Mouse (Mus musculus): ENCODE measurements around the gene Olfr1511.
"Not testable (repeated sequence)": the region's sequence is repeated elsewhere in the genome, so short reads cannot be mapped to it uniquely, and the experiment has no call there.

The Olfr1511 gene

DNA sequence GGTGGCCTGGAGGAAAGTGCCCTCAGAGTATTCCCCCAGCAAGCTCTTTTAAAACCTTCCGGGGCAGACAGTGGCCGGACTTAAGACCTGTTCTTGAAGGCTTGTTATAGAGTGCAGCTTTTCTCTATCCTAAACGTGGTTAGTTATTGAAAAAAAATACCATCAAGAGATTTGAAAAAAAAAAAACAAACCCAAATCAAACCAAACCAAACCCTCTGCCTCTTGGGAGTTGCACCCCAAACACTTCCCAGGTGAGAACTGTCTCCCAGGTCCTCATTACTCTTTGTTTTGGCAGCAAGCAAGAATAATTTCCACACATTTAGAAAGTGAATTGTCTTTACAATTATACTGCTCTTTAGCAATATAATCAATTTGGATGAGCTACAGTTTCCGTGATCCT lies at the start of gene Olfr1511:
TSS of gene Olfr1511 (minus strand) at position 101 of the 400 bp plus-strand sequence.
- DNase-seq (ENCODE audit: low spot score) = no peak

DNA sequence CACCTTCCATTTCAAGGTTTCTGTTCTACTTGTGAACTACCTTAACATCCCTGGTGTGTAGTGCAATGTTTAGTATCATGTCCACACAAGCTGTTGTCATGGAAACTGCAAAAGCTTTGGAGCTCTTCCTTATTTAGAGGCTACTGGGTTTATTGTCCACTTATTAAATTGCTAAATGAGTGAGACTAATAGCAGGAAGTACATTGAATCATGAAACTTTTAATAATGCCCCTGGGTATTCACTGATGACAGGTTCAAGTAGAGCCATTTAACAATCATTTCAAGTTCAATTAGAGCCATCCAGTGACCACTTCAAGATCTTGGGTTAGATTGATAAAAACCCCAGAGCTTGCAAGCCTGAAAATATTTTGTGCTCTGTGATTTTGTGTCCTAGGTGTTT lies 45.5 kb upstream of the Olfr1511 start, which contains the start of gene Olfr1509:
TSS of gene Olfr1509 (plus strand) at position 301 of the 400 bp plus-strand sequence.
- DNase-seq (ENCODE audit: low spot score) = no peak

DNA sequence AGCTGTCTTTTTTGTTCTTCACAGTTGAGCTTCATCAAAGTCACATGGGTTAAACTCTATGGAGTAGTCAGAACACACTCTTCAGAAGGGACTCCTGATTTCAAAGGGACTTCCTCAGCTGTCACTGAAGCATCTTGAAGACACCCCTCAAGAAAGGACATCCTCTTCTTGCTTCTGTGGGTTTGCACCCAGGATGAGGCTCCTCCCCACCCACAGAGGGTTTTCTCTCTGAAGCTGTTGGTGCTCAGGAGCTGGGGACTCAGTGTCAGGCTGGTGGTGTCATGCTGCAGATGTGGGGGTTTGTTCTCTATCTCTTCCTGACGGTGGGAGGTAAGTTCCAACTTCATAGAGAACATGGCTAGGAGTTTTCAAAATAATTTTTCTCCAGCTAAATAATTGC lies 30.5 kb upstream of the Olfr1511 start:
- DNase-seq (ENCODE audit: low spot score) = no peak

DNA sequence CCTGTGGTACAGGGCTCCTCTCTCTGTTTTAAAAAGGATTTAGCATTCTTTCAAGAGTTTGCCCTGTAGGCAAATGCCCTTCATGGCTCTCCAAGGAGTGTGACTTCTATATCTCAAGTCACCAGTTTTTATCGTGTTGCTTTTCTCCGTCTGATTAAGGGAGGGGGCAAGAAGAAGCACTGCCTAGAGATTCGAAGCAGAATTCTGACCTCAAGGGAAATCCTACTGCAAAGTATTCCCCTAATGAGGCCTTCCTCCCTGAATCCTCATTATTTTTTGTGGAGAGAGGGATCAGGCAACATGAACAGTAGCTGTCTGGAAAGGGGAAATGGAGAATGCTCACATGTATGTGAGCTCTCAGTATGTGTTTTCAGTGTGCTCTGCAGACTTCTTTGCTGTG lies 17.1 kb upstream of the Olfr1511 start, which contains the start of gene Olfr1510:
TSS of gene Olfr1510 (minus strand) at position 101 of the 400 bp plus-strand sequence.
- DNase-seq (ENCODE audit: low spot score) = no peak

GRCm38 (mm10) chr14:52410142-52410919 lies 13.2 kb upstream of the Olfr1511 start:
- DNase-seq (ENCODE audit: low spot score) = not testable (repeated sequence)

DNA sequence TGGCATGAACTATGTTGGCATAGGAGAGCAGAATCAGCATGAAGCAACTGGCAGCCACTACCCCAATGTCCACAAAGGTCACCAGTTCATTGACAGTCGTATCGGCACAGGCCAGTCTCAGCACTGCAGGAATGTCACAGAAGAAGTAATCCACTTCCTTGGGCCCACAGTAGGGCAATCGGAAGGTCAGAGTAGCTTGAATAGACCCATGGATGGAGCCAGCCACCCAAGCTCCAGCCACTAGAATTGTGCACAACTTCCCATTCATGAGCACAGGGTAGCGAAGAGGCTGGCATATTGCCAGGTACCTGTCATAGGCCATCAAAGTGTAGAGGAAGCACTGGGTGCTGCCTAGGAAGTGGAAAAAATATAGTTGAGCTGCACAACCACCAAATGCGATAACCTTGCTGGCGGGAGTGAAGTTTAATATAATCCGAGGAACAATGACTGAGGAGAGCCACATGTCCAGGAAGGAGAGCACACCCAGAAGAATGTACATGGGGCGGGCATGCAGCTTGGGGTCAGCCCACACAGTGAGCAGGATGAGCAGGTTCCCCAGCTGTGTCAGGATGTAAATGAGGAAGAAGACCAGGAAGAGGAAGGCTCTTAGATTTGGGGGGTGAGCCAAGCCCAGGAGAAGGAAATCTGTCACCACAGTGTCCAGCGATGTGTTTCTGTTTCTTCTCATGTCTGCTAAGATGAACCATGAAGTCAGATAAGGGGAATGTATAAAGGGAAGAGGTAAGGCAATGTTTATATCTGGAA lies 6.9 kb downstream of the Olfr1511 start:
- DNase-seq (ENCODE audit: low spot score) = not testable (repeated sequence)

DNA sequence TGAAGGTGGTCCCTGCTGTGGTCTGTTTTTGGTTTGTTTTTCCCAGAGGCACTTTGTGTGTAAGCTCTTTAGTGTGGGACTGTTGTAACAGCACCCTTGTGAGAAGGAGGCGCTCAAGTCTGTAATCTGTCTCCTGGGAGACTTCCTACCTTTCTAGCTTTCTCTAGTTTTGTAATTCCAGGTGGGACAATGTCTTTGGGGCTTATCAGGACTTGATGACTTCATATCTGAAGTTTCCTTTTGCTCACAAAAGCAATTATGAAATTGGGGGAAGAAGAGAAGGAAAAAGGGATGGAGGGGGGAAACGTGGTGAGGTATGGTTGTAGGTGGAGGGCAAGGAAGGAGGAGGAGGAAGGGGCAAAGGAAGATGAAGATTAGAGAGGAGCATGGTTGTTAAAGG lies 18.1 kb downstream of the Olfr1511 start, which contains the start of gene Olfr1512:
TSS of gene Olfr1512 (minus strand) at position 101 of the 400 bp plus-strand sequence.
- no peak for DNase-seq (ENCODE audit: low spot score)

- DNase-seq (ENCODE audit: low spot score) = no peak
Observed at GRCm38 (mm10) chr14:52368741-52369140, 28.4 kb downstream of the Olfr1511 start.

DNA sequence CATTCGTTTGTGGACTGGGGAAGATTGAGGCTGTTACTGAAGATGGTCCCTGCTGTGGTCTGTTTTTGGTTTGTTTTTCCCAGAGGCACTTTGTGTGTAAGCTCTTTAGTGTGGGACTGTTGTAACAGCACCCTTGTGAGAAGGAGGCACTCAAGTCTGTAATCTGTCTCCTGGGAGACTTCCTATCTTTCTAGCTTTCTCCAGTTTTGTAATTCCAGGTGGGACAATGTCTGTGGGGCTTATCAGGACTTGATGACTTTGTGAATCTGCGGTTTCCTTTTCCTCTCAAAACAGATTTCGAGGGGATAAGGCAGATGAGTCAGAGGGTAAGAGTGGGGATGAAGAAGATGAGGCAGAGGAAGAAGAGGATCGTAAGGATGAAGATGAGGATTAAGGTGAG lies 40.9 kb downstream of the Olfr1511 start, which contains the start of gene Olfr1513:
TSS of gene Olfr1513 (minus strand) at position 101 of the 400 bp plus-strand sequence.
- no peak for DNase-seq (ENCODE audit: low spot score)

All from testis, postnatal 10 days (tissue).